Mouse (Mus musculus) bone marrow macrophage, adult 2 months (primary cell): Measurements from ENCODE around the gene Fhl5.

Experiments used
- CTCF ChIP-seq: IDR thresholded peaks from 2 replicates; pipeline ENCODE4 v1.5.1; 2012; ENCODE audit warnings: low read depth, mild to moderate bottlenecking, low read length, moderate library complexity
- POLR2A ChIP-seq: IDR thresholded peaks from 2 replicates; pipeline ENCODE4 v1.6.1; 2012; ENCODE audit warnings: mild to moderate bottlenecking, low read depth, low read length, borderline replicate concordance

GRCm38 (mm10) chr4:25213451-25213850, 29.2 kb downstream of the Fhl5 start:
- no peak for TF ChIP-seq CTCF
- TF ChIP-seq POLR2A = no peak
